Mouse (Mus musculus): ENCODE measurements at regions not wholly inside any gene's neighbourhood (a gene's known extent, or its start where the extent isn't known, plus 50 kb on each side); places are given as distances from the start of the nearest gene placed in this dataset.

GRCm38 (mm10) chr3:9056846-9057245, 553.0 kb downstream of the Zfp704 start:
- H3K4me3 ChIP-seq (ENCODE audit: extremely low read depth, insufficient read depth, insufficient read length) = no peak overlapping the region
- H3K27ac ChIP-seq (ENCODE audit: insufficient read depth, low read length) = no peak overlapping the region
- H3K27me3 ChIP-seq (ENCODE audit: control insufficient read depth, insufficient read depth, low read length) = no peaks in the 10 kb centered on the region
- DNase-seq (ENCODE audit: low read depth in 1 of 2, low spot score in 2 of 2) = no peak
- H3K4me1 ChIP-seq (ENCODE audit: control insufficient read depth, insufficient read depth, insufficient read length) = no peaks in the 10 kb centered on the region
- H3K36me3 ChIP-seq (ENCODE audit: control insufficient read depth, insufficient read depth, low read length) = no peaks in the 10 kb centered on the region
- TF ChIP-seq CTCF (IDR thresholded peaks at IDR 0.05; ENCODE audit: extremely low read depth, insufficient read depth, insufficient read length, insufficient replicate concordance) (no peak), POLR2A (IDR thresholded peaks at IDR 0.05; ENCODE audit: low read depth, low read length) (no peak)
- 74% methylated on average over 6 of the region's 6 CpGs for WGBS

- H3K27ac ChIP-seq (ENCODE audit: insufficient read depth, low read length) = no peak overlapping the region
- 85% methylated on average over 6 of the region's 6 CpGs for WGBS
- no peak for DNase-seq (ENCODE audit: low read depth in 1 of 2, low spot score in 2 of 2)
- no peak for TF ChIP-seq POLR2A (IDR thresholded peaks at IDR 0.05; ENCODE audit: low read depth, low read length)
- TF ChIP-seq CTCF (IDR thresholded peaks at IDR 0.05; ENCODE audit: extremely low read depth, insufficient read depth, insufficient read length, insufficient replicate concordance) = no peak
- H3K27me3 ChIP-seq (ENCODE audit: control insufficient read depth, insufficient read depth, low read length) = no peaks in the 10 kb centered on the region
- H3K4me1 ChIP-seq (ENCODE audit: control insufficient read depth, insufficient read depth, insufficient read length) = no peaks in the 10 kb centered on the region
- no peak overlapping the region for H3K4me3 ChIP-seq (ENCODE audit: extremely low read depth, insufficient read depth, insufficient read length)
- no peaks in the 10 kb centered on the region for H3K36me3 ChIP-seq (ENCODE audit: control insufficient read depth, insufficient read depth, low read length)
Measured at GRCm38 (mm10) chr3:9055780-9056179, 554.1 kb downstream of the Zfp704 start.

Data from spleen, adult 2 months (tissue).